Mouse (Mus musculus): ENCODE results near the gene Kit.

GRCm38 (mm10) chr5:75596211-75596610, 21.5 kb downstream of the Kit start:
- TF ChIP-seq POLR2A (IDR thresholded peaks at IDR 0.05; ENCODE audit: low read depth, low read length) (no peak), CTCF (IDR thresholded peaks at IDR 0.05; ENCODE audit: borderline replicate concordance, insufficient read depth, low read length) (no peak)

Measured in embryonic fibroblast, embryonic 13.5 days (primary cell).